Mouse (Mus musculus): ENCODE measurements around the gene Lhx2. TPM values are rescaled to one million over a fixed set of nuclear protein-coding genes. Genes with fewer than 3 reads are reported as not detected.

Lhx2 gene
- total RNA-seq, 1 experiment from 2014 or later: not detected

- no peak for ATAC-seq (replicated peaks; ENCODE audit: insufficient number of reproducible peaks, low FRiP score, low TSS enrichment, poor library complexity, severe bottlenecking)
Measured at GRCm38 (mm10) chr2:38356428-38357260, 17.6 kb downstream of the Lhx2 start.

GRCm38 (mm10) chr2:38357294-38358246 is 18.5 kb downstream of the Lhx2 start:
- no peak for ATAC-seq (replicated peaks; ENCODE audit: insufficient number of reproducible peaks, low FRiP score, low TSS enrichment, poor library complexity, severe bottlenecking)

GRCm38 (mm10) chr2:38358611-38359010 is 19.5 kb downstream of the Lhx2 start:
- no peak for ATAC-seq (replicated peaks; ENCODE audit: insufficient number of reproducible peaks, low FRiP score, low TSS enrichment, poor library complexity, severe bottlenecking)

DNA sequence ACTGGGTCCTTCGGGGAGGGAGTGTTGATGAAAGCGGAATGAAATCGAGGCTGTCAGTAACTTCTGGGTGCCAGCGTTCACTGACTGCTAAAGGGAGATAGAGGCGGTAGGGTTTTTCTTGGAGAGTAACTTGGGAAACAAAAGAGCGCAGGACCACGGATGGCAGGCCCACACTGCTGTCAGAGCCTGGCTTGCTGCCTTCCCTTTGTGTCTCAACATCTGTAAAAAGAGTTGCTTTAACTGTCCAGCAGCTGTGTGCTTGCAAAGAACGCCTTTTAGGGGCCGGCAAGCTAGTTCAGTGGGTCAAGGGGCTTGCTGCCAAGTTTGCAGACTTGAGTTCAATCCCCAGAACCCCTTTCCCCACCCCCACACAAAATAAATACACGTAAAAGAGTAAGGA is 20.1 kb downstream of the Lhx2 start:
- no peak for ATAC-seq (replicated peaks; ENCODE audit: insufficient number of reproducible peaks, low FRiP score, low TSS enrichment, poor library complexity, severe bottlenecking)

GRCm38 (mm10) chr2:38359811-38360210 is 20.7 kb downstream of the Lhx2 start:
- no peak for ATAC-seq (replicated peaks; ENCODE audit: insufficient number of reproducible peaks, low FRiP score, low TSS enrichment, poor library complexity, severe bottlenecking)

DNA sequence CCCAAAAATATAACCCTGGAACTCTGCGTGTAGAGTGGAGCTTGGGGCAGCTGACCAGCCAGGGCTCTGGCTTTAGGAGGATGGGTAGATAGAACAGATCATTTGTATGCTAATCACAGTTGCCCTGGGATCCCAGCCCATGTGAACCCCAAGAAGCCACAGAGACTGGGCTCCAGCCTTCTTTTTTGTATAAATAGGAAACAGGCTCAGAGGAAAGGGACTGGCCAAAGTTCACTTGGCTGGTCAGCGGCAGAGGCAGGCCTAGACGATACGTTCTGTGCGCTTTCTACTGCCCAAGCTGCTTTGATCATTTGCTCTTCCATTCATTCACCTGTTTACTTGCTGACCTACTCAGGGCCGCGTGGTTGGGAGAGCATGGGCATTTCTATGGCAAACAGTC is 27.1 kb downstream of the Lhx2 start:
- no peak for ATAC-seq (replicated peaks; ENCODE audit: insufficient number of reproducible peaks, low FRiP score, low TSS enrichment, poor library complexity, severe bottlenecking)

DNA sequence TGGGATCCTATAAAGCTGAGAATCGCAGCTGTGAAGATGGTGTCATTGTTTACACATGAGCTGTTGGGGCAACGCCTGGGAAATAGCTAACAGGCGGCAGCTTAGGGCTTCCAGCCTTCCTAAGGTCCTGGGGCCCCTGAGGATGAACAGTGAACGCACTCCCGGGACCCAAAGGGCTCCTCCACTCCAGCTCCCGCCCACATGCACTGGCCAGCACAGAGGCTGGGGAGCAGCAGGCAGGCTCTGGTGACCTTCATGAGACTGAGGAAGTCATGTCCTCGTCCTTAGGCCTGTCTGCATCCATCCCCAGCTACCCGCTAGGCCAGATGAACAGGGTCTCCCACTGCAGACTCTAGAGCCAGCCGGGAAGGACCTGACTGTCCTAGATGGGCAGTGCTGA is 27.9 kb downstream of the Lhx2 start:
- no peak for ATAC-seq (replicated peaks; ENCODE audit: insufficient number of reproducible peaks, low FRiP score, low TSS enrichment, poor library complexity, severe bottlenecking)

DNA sequence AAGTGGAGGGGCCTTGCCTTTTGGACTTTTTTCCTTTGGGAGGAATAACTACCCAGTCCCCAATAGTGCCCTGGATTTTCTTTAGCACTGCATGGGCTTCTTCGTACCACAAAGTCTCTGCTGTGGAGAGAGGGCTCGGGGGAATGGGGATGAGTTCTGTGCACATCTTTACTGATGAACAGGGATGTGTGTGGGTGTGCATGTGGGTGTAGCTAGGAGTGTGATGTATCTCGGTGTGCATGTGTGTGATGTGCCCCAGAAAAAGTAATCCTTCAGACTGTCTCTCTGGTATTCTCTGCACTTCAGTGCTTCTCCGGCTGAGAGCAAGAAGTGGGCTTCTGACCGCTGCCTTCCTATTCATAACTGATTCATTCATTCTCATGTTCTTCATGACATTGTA is 28.8 kb downstream of the Lhx2 start:
- no peak for ATAC-seq (replicated peaks; ENCODE audit: insufficient number of reproducible peaks, low FRiP score, low TSS enrichment, poor library complexity, severe bottlenecking)

- no peak for ATAC-seq (replicated peaks; ENCODE audit: insufficient number of reproducible peaks, low FRiP score, low TSS enrichment, poor library complexity, severe bottlenecking)
Measured at GRCm38 (mm10) chr2:38368746-38369330, 29.8 kb downstream of the Lhx2 start.

- ATAC-seq (replicated peaks; ENCODE audit: insufficient number of reproducible peaks, low FRiP score, low TSS enrichment, poor library complexity, severe bottlenecking): no peak
Measured at GRCm38 (mm10) chr2:38375606-38376304, 36.7 kb downstream of the Lhx2 start.

DNA sequence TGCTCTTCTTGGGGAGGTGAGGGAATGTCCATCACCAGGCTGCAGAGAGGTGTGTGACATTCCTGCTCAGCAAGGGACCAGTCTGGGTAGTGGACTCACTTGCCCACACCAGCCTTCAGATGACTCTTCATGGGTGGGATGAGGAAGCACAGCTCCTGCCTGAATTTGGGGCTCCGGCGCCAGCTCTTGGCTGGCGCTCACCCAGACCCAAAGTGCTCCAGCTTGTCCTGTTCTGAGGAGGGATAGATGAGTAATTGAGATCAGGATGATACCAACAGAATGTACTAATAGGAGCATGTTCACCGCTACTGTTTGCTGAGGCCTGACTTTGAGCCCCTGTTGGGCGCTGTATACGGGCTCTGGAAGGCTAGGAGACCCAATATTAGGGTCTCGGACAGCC is 38.2 kb downstream of the Lhx2 start:
- ATAC-seq (replicated peaks; ENCODE audit: insufficient number of reproducible peaks, low FRiP score, low TSS enrichment, poor library complexity, severe bottlenecking): no peak

DNA sequence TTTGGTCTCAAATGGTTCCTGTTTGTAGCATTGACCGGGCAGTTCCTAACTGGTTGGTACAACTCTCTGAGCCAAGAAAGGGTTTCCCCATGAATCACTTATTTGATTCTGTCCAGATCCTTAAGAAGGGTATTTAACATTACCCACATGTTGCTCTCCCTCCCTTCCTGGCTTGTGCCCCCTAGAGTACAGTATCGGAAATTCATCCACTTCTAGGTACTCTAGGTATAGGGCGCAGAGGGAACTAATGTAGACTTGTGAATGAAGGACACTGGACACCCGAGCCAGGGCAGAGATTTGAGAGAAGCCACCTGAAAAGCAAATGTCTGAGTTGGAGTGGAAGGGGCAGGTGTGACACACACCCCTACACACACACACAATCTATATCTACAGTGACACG is 39.3 kb downstream of the Lhx2 start:
- no peak for ATAC-seq (replicated peaks; ENCODE audit: insufficient number of reproducible peaks, low FRiP score, low TSS enrichment, poor library complexity, severe bottlenecking)

DNA sequence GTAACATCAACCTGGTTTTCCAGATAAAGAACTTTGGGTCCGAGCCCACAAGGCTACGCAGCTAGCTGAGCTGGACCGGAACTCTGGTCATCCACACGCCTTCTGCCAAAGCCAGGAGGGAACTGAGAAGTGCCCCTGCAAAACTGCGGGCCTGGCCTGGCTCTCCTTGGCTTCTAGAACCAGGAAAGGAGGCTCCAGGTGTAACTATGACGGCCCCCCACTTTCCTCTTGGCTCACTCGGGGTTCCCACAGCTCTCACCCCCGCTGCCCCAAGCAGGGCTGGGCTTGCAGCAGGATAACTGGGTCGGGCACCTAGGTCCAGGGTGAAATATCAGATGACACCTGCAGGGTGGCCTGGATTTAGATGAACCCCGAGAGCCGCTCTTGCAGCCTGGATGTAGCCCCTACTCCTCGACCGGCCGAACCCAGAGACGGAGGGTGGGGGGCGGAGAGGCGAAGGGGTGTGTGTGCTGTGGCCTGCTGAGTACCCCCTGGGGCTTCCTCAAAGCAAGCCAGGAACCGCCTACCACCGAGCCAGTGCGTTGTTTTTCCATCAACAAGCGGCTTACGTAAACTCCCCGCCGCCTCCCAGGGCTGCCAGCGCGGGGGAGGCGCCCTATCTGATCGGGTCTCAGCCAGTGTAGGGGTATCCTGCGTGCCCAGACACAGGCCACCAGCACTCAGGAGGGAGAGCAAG is 39.9 kb downstream of the Lhx2 start:
- no peak for ATAC-seq (replicated peaks; ENCODE audit: insufficient number of reproducible peaks, low FRiP score, low TSS enrichment, poor library complexity, severe bottlenecking)

DNA sequence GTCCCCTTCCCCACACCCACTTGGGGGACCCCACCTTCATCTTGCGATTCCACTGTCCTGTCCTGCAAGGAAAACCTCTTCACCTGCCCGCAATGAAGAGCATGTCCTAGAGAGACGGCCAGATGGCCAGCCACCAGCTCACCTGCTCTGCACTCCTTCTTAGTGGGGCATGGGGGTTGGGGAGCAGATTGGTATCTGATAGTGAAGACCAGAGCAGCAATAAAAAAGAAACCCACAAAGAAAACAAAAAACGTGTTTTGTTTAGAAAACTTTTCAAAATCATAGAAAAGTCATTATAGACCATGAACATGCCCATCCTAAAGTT is 40.4 kb downstream of the Lhx2 start:
- ATAC-seq (replicated peaks; ENCODE audit: insufficient number of reproducible peaks, low FRiP score, low TSS enrichment, poor library complexity, severe bottlenecking): no peak

- no peak for ATAC-seq (replicated peaks; ENCODE audit: insufficient number of reproducible peaks, low FRiP score, low TSS enrichment, poor library complexity, severe bottlenecking)
Measured at GRCm38 (mm10) chr2:38380136-38381083, 41.3 kb downstream of the Lhx2 start.

GRCm38 (mm10) chr2:38387568-38388262 is 48.6 kb downstream of the Lhx2 start:
- no peak for ATAC-seq (replicated peaks; ENCODE audit: insufficient number of reproducible peaks, low FRiP score, low TSS enrichment, poor library complexity, severe bottlenecking)

Measured in monocyte, adult 5-6 weeks (primary cell).